Mouse (Mus musculus) heart, embryonic 12.5 days (tissue): Measurements from ENCODE around the gene Itk. TPM values are rescaled to one million over a fixed set of nuclear protein-coding genes. Genes with fewer than 3 reads are reported as not detected.

Experiments used
- polyA plus RNA-seq: library from polyadenylated mRNA; unstranded; fragments of >200 nt; fragmentation: Nextera tagmentation; extraction: Ambion mirVana; gene quantifications from 2 replicates; pipeline ENCODE4 v1.2.1, GENCODE M21; 2016

Itk gene
- polyA plus RNA-seq, 1 experiment from 2014 or later, result not detected

Other genes with a start within 250 kb of the Itk start
- 21.7 and 22.9 TPM in 2 replicates for gene Nipal4, start 223.0 kb downstream of the Itk start, polyA plus RNA-seq
- 0.09 and 0.10 TPM in 2 replicates for gene Fndc9, start 154.0 kb downstream of the Itk start, polyA plus RNA-seq
- gene Cyfip2, start 76.7 kb downstream of the Itk start, polyA plus RNA-seq, result 6.2 and 6.5 TPM in 2 replicates
- gene Fam71b, start 7.0 kb upstream of the Itk start, polyA plus RNA-seq, result not detected in 2 replicates
- gene Med7, start 47.4 kb upstream of the Itk start, polyA plus RNA-seq, result 54.9 and 56.8 TPM in 2 replicates
- gene Havcr2, start 65.4 kb upstream of the Itk start, polyA plus RNA-seq, result 0.10 and 0.19 TPM in 2 replicates
- gene Gm12169, start 134.7 kb upstream of the Itk start, polyA plus RNA-seq, result not detected in 2 replicates
- 0.24 and 0.38 TPM in 2 replicates for gene BC053393, start 182.0 kb upstream of the Itk start, polyA plus RNA-seq
- gene Dppa1, start 239.7 kb upstream of the Itk start, polyA plus RNA-seq, result not detected in 2 replicates